Mouse (Mus musculus) lung, embryonic 14.5 days (tissue): Measurements from ENCODE around the gene Erc2. TPM values are rescaled to one million over a fixed set of nuclear protein-coding genes. Genes with fewer than 3 reads are reported as not detected.

Experiments
- ATAC-seq: fragments of 200-750 bp; cut with Nextera tagmentation; 2 replicates; pipeline ENCODE4 v1.8.0; 2017; ENCODE audit warnings: mild to moderate bottlenecking, moderate TSS enrichment, moderate library complexity; ENCODE audit not compliant: insufficient read depth
- DNase-seq: peaks from one replicate; pipeline ENCODE4 v3.0.0-alpha.2; 2015
- H3K27ac ChIP-seq: fragments of 300-500 bp; sonication (generic); 2 replicates; pipeline ENCODE4 v1.5.1; 2014; ENCODE audit warnings: low read depth, mild to moderate bottlenecking, moderate library complexity
- H3K27me3 ChIP-seq: fragments of 300-500 bp; sonication (generic); 2 replicates; pipeline ENCODE4 v1.6.1; 2014; ENCODE audit warnings: low read length, control low read depth; ENCODE audit not compliant: insufficient read depth
- H3K36me3 ChIP-seq: fragments of 300-500 bp; sonication (generic); 2 replicates; pipeline ENCODE4 v1.6.1; 2014; ENCODE audit warnings: control low read depth; ENCODE audit not compliant: insufficient read depth
- H3K4me1 ChIP-seq: fragments of 300-500 bp; sonication (generic); 2 replicates; pipeline ENCODE4 v1.6.1; 2014; ENCODE audit warnings: antibody characterized with exemption, control low read depth; ENCODE audit not compliant: insufficient read depth
- H3K4me2 ChIP-seq: fragments of 300-500 bp; sonication (generic); 2 replicates; pipeline ENCODE4 v1.6.1; 2014; ENCODE audit warnings: mild to moderate bottlenecking
- H3K4me3 ChIP-seq: fragments of 300-500 bp; sonication (generic); 2 replicates; pipeline ENCODE4 v1.5.1; 2014; ENCODE audit warnings: low read depth, low read length
- H3K9ac ChIP-seq: fragments of 300-500 bp; sonication (generic); 2 replicates; pipeline ENCODE4 v1.6.1; 2014
- H3K9me3 ChIP-seq: fragments of 300-500 bp; sonication (generic); 2 replicates; pipeline ENCODE4 v1.6.1; 2016; ENCODE audit warnings: low read depth, low read length, control low read depth
- CTCF ChIP-seq: IDR thresholded peaks from 2 replicates; pipeline ENCODE4 v1.5.1; 2016; ENCODE audit warnings: antibody characterized with exemption, low read depth
- WGBS: fragments of 180-500 bp; shearing (Covaris S2); extraction: QIAGEN DNeasy Blood & Tissue Kit; methylation state at CpG from one replicate; pipeline ENCODE4 v1.1.7; 2014; 5-methylcytosine and 5-hydroxymethylcytosine counted together
- polyA plus RNA-seq: library from polyadenylated mRNA; unstranded; fragments of >200 nt; fragmentation: Nextera tagmentation; extraction: Ambion mirVana; gene quantifications from 2 replicates; pipeline ENCODE4 v1.2.1, GENCODE M21; 2014

Gene Erc2
- polyA plus RNA-seq, 1 experiment from 2014 or later: 2.1 TPM

DNA sequence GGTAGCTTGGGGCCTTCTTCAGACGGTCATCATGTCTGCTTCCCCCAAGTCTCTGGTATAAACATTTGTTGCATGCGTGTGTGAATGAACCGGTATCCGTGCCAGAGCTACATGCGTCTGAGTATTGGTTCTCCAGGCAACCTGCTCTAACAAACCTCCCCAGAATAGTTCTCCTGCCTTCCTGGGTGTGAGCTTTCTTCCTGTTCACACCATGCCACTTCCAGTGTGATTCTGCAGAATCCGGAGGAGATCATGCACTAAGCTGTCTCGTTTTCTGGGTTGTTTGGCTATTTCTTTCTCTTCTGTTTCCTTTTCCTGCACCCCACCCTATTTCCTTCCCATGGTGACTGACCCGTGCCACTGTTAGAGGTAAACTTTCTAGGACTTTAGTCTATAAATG, 105.3 kb downstream of the Erc2 start:
- DNase-seq (no peak), ATAC-seq (no peak)
- 66% methylated on average over 8 of the region's 8 CpGs for WGBS
- H3K36me3 ChIP-seq: no peaks in the 10 kb centered on the region
- H3K9me3 ChIP-seq: no peaks in the 10 kb centered on the region
- no peak overlapping the region for H3K27ac ChIP-seq
- H3K9ac ChIP-seq: no peak overlapping the region
- H3K4me1 ChIP-seq: no peaks in the 10 kb centered on the region
- H3K4me3 ChIP-seq: no peak overlapping the region
- H3K27me3 ChIP-seq: no peaks in the 10 kb centered on the region
- no peak overlapping the region for H3K4me2 ChIP-seq
- TF ChIP-seq CTCF: no peak

DNA sequence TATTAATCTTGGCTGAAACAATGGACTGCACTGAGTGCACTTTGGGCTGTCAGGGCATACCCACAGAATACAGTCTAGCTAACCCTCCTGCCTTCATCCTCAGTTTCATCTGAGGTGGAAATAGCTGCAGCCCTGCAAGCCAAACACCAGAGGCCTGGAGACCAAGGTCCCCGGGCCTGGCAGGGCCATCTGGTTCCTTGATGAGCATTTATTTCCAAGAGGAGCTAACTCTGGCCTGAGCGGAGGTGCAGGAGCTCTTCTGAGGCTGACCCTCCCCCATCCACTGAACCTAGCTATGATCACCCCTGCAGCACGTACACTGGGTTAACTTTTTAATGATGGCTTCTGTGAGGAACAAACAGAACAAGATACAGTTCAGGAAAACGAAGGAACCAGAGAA, 108.9 kb downstream of the Erc2 start:
- Histone ChIP-seq H3K9me3 (no peaks in the 10 kb centered on the region), H3K27me3 (no peaks in the 10 kb centered on the region), H3K4me1 (no peaks in the 10 kb centered on the region), H3K4me2 (no peak overlapping the region), H3K36me3 (no peaks in the 10 kb centered on the region), H3K9ac (no peak overlapping the region), H3K4me3 (no peak overlapping the region), H3K27ac (no peak overlapping the region)
- WGBS: 41% methylated on average over 4 of the region's 4 CpGs
- ATAC-seq: 0 out of 2 replicates have a peak, but pooled peaks have one; percentile 35
- no peak for TF ChIP-seq CTCF
- DNase-seq: peak; percentile 6

DNA sequence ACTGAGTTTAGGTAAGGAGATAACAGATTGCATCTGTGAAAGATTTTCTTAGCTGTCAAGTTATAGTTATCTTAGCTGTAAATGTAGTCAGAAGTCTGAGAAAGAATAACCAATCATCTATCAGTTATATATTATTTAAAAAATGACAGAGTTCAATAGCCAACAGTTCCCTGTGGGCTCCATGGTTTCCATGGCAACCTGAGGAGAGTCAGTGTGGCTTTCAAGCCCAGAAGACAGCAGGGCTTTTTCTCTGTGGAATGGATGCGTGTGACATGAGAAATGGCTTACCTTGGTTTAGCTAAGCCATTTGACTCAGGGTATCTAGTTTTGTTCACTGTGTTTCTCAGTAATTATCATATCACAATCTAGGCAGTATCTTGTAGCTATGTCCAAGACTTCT, 117.2 kb downstream of the Erc2 start:
- ATAC-seq (no peak), DNase-seq (no peak)
- Histone ChIP-seq H3K27ac (no peak overlapping the region), H3K4me3 (no peak overlapping the region), H3K36me3 (no peaks in the 10 kb centered on the region), H3K4me1 (no peaks in the 10 kb centered on the region), H3K4me2 (no peak overlapping the region), H3K9ac (no peak overlapping the region), H3K9me3 (no peaks in the 10 kb centered on the region), H3K27me3 (no peaks in the 10 kb centered on the region)
- no peak for TF ChIP-seq CTCF
- whole genome bisulfite sequencing: 61% methylated on average over 1 of the region's 1 CpGs

DNA sequence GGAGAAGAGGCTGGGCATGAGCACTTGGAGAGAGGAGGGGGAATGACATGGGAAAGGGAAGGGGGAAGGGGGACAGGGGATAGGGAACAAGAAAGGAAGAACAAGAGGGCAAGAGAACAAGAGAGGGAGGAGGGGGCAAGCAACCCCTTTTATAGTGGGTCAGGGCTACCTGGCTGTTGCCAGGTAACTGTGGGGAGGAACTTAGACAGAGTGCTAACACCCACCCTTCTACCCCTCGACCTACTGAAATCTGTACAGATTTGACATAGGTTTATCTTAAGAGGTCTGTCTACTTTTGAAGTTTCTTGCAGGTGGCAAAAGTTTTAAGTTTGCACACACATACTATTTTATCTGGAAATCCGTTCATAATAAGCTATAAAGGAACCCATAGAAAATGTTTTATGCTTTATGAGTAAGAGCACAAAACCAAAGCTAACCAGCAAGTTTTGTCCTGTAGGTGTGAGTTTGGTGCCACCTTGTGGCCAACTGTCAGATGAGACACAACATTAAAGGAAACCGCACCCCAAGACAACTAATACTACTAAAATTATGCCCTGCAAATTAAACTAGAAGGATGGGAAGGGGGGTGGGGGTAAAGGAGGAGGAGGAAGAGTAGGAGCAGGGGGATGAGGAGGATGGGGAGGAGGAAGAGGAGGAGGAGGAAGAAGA, 119.2 kb downstream of the Erc2 start:
- H3K4me2 ChIP-seq: no peak overlapping the region

DNA sequence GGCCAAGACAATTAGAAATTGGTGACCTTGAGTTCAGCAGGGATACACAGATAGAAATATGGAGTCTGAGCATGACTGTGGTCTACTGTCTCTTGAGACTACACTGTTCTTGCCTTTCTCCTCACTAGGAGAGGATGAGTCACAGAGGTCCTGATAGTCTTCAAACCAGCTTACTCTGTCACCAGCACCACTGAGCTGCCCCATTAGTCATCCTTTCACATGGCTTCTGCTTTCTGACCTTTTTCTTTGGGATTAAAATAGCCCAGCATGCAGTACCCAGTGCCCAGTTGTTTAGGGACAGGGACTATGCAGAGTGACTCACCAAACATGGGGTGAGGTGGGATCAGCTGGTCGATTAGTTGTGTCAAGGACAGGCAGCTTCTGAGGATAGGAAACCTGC, 132.1 kb downstream of the Erc2 start:
- no peaks in the 10 kb centered on the region for H3K27me3 ChIP-seq
- DNase-seq (no peak), ATAC-seq (no peak)
- H3K27ac ChIP-seq: no peak overlapping the region
- H3K9me3 ChIP-seq: no peaks in the 10 kb centered on the region
- TF ChIP-seq CTCF: no peak
- H3K4me3 ChIP-seq: no peak overlapping the region
- H3K36me3 ChIP-seq: no peaks in the 10 kb centered on the region
- no peak overlapping the region for H3K4me2 ChIP-seq
- WGBS: 78% methylated on average over 1 of the region's 1 CpGs
- no peak overlapping the region for H3K9ac ChIP-seq
- H3K4me1 ChIP-seq: no peaks in the 10 kb centered on the region

More for the DNA sequence above, 119.2 kb downstream of the Erc2 start:
- no peak overlapping the region for H3K9ac ChIP-seq
- TF ChIP-seq CTCF: peak; percentile 84
- DNase-seq: peak; percentile 91
- H3K9me3 ChIP-seq: no peaks in the 10 kb centered on the region
- H3K36me3 ChIP-seq: no peaks in the 10 kb centered on the region
- no peak for ATAC-seq
- no peaks in the 10 kb centered on the region for H3K4me1 ChIP-seq
- no peaks in the 10 kb centered on the region for H3K27me3 ChIP-seq
- no peak overlapping the region for H3K27ac ChIP-seq
- H3K4me3 ChIP-seq: no peak overlapping the region
- 19% methylated on average over 3 of the region's 3 CpGs for WGBS

DNA sequence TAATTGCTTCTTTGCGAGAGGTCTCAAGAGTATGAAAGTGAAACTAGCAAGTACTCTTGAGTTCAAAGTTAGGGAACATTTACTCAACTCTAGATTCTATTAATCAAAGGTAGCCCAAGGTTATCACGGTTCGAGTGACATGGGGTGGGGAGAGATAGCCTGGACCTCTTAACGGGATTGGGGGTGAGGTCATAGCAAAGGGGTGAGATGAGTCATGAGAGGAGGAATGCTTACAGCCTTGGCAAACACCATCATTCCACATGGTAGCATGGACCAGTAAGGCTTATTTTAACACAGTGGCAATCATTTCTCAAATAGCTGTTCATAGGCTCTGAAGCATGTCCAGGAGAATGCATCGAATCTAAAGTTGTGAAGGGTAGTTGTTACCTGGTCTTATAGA, 134.7 kb downstream of the Erc2 start:
- Histone ChIP-seq H3K36me3 (no peaks in the 10 kb centered on the region), H3K27ac (no peak overlapping the region), H3K4me1 (no peaks in the 10 kb centered on the region), H3K27me3 (no peaks in the 10 kb centered on the region), H3K9ac (no peak overlapping the region), H3K9me3 (no peaks in the 10 kb centered on the region), H3K4me3 (no peak overlapping the region), H3K4me2 (no peak overlapping the region)
- TF ChIP-seq CTCF: no peak
- DNase-seq (peak; percentile 6), ATAC-seq (no peak)
- WGBS: 54% methylated on average over 5 of the region's 5 CpGs

GRCm38 (mm10) chr14:27758230-27758629, 136.0 kb downstream of the Erc2 start:
- no peaks in the 10 kb centered on the region for H3K9me3 ChIP-seq
- 91% methylated on average over 1 of the region's 1 CpGs for WGBS
- peak; percentile 7 for DNase-seq

More at GRCm38 (mm10) chr14:27758230-27758629, 136.0 kb downstream of the Erc2 start:
- no peak overlapping the region for H3K27ac ChIP-seq
- no peak overlapping the region for H3K4me3 ChIP-seq
- TF ChIP-seq CTCF: peak; percentile 53; the same call in 1 of the 2 replicates
- H3K27me3 ChIP-seq: no peaks in the 10 kb centered on the region
- H3K4me1 ChIP-seq: no peaks in the 10 kb centered on the region
- H3K4me2 ChIP-seq: no peak overlapping the region
- H3K36me3 ChIP-seq: no peaks in the 10 kb centered on the region
- H3K9ac ChIP-seq: no peak overlapping the region
- no peak for ATAC-seq
